Mouse (Mus musculus) yolk sac, embryonic 10.5 days (tissue): ENCODE data around the gene Slc25a47.
"Not testable (repeated sequence)": the region's sequence is repeated elsewhere in the genome, so short reads cannot be mapped to it uniquely, and the experiment has no call there.

Experiments used
- DNase-seq: peaks from one replicate; pipeline ENCODE4 v3.0.0-alpha.2; 2017; ENCODE audit warnings: low spot score

The Slc25a47 gene

DNA sequence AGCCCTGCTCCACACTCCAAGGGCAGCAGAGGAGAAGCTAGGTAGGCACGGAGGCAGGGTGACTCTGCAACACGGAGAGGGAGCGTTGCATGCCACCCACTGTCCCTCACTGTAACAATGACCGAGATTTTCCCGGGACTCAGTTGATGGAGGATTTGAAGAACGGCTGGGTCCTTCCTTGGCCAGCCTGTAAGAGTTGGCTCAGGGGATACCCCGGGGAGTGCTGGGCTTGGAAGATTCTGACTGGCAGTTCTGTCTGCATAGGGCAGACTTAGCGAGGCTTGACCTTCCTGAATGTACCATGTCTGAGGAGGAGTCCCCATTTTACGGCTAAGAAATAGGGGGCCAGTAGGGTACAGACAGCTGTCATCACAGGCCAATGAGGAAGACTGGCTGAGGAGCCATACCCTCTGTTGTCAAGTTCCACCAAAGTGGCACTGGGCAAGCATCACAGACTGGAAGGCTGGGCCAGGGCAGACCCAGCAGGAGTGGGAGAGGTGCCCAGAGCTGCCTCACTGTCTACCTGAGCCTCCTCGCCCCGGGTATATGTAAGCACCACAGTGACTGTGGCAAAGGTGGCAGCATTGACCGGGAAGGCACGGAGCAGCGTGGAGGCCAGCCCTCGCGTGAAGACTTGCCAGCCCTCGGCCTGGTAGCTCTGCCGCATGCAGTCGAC lies 9.4 kb upstream of the Slc25a47 start:
- DNase-seq: no peak

DNA sequence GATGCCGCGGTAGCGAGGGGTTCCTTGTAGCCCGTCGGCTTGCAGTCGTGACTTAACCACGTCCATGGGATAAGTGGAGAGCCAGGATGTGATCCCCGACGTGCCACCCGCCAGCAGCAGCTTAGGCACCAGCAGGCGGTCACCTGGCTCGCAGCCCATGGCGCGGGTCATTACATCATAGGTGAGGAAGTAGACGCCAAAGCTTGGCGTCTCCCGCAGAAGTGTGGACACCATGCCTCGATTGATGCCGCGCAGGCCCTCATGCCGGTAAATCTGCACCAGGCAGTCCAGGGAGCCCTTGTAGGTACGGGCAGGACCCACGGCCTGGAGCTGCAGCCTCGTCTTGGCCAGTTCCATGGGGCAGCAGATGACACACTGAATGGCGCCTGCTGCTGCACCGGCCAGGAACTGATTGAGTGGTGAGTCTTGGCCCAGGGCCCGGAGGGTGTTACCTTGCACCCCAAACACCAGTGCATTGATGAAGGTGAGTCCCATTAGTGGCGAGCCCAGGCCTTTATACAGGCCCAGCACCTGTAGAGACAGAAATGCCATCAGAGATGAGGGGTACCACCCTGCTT lies 8.8 kb upstream of the Slc25a47 start:
- DNase-seq: no peak

DNA sequence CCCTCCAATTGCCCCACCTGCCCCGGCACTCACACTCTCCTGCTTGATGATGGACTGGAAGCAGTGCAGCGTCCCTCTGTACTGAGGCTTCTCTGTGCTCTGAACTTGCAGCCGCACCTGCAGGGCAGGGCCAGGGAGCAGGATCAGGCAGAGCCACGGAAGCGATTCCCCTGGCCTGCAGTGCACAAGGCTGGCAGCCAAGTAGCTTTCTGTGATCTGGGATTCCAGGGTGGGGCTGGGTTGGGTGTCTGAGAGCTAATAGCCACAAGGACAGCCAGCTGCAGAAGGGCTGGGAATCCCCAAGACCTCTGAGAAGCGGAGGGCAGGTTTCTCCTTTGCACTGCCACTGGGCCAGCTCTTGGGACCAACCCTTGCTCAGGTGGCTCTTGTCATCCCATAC lies 8.2 kb upstream of the Slc25a47 start:
- no peak for DNase-seq

DNA sequence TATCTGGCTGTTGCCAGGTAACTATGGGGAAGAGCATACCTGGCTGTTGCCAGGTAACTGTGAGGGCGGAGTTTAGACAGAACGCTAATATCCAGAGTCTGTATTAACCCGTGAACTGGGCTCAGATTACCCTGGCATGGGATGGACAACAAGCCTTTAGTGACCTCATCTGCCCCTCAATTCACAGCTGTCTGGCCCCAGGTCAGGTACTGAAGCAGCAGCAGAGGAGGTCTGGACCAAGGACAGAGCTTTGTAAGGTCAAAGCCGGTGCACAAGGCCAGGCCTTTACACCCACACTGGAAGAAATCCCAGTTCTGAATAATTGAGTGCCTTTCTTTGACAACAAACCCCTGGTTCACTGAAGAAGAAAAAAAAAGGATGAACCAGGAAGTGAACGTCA lies 6.2 kb upstream of the Slc25a47 start:
- DNase-seq: no peak

DNA sequence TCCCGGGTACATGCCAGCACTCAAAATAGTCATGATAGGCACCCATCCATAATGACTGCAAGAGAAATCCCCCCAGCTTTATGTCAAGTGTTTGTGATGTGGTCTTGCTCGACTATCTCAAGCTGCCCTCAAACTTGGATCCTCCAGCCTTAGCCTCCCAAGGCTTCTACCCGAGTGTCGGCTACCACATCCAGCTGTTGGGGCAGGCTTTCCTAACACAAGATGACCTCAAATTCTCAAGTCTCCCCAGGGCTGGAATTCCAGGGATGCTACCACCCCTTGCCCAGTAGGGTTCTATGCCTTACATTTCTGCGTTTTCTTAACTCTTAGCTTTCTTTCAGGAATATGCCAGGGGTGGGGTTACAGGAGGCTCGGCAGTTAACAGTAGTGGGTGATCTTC lies 5.5 kb upstream of the Slc25a47 start:
- DNase-seq: no peak

DNA sequence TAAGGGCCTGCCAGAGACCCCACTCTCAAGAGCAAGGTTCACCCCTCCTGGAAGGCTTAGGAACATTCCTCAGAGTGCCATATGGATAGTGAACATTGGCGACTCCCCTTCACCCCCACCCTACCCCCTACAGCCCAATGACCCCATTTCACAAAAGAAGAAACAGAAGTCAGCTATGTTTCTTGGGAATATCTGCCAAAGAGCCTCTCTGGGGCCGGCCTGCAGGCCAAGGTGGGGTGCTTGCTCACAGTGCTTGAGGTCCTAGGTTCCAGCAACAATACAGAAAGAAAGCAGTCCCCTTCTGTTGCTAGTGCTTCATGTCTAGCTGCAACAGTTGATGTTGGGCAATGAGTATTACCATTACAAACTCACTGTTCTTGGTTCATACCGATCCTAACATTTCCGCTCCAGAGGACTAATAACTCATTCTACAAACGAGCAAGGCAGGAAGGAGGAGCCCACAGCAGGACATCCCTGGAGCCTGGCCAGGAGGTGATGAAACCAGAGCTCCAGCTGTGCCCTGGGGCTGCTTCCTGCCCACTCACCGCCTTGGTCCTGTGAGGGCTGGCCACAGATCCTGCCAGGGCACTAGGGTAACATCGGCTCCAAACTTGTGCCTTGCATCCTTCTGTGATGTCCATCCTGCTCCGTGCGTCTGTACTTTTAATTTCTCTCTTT lies 3.7 kb upstream of the Slc25a47 start:
- DNase-seq: no peak

DNA sequence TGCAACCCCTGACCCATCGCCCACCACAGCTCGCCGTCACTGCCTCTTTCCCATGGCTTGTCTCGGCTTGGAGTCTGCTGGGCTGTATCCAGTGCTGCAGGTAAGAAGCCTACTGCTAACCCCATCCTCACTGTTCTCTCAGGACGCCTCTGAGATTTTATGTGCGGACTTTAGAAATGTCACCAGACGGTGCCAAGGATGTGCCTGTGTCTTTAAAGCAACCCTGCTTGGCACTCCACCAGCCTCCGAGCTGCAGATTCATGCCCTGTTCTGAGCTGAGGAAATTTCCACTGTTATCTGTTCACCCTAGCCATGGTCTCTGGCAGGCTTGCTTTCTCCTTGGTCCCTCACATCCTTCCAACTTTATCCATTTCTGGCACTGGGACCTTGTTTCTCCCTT lies 3.0 kb upstream of the Slc25a47 start:
- no peak for DNase-seq

DNA sequence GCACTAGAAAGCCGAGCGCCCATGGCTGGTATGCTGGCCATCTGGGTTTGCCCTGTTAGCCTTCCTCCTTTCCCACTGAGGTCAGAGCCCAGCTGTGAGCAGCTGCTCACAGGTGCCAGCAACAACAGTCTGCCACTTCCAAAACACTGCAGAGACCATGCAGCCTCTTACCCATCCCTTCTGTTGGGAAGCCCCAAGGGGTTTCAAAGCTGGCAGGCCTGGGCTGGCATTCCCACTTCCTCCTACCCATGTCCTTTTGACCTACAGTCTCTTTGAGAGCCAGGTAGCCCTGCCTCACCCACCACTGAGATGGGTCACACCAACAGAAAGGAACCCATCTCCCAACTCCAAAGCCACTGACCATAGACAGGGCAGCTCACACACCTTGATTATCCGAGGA lies 2.4 kb upstream of the Slc25a47 start:
- DNase-seq: no peak

DNA sequence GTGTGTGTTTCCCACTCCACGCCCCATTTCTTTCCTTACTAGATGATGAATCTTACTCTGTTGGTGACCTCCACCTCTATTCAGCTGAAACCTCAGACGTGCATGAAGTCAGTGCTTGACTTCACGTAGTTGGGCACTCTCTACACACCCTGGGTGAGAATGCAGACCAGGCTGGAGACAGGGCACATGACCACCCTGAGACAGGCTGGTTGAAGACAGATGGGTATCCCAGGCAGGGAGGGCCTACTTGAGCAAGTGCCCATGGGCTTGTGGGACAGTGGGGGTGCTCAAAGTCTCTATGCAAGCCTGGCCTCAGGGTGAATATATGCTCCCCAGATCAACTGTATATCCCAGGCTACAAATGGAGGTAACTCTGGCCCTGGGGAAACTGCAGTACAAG lies 1.5 kb upstream of the Slc25a47 start:
- no peak for DNase-seq

DNA sequence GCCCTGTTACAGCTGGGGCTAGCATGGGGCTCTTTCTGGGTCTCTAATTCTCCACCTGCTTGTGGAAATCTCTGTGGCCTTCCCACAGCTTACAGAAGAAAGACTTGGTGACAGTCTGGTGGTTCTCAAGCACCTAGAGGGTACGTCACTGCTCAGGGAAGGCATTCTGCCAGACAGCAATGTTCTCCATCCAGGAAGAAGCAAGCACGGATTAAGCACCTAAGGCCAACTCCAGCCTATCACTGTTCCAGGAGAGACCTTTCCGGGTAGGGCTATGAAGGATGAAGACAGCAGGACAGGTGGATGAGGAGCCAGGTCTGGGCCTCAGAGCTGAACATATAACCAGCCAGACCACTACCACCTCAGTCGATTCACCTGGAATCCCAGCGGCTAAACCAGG lies 1.1 kb upstream of the Slc25a47 start:
- no peak for DNase-seq

DNA sequence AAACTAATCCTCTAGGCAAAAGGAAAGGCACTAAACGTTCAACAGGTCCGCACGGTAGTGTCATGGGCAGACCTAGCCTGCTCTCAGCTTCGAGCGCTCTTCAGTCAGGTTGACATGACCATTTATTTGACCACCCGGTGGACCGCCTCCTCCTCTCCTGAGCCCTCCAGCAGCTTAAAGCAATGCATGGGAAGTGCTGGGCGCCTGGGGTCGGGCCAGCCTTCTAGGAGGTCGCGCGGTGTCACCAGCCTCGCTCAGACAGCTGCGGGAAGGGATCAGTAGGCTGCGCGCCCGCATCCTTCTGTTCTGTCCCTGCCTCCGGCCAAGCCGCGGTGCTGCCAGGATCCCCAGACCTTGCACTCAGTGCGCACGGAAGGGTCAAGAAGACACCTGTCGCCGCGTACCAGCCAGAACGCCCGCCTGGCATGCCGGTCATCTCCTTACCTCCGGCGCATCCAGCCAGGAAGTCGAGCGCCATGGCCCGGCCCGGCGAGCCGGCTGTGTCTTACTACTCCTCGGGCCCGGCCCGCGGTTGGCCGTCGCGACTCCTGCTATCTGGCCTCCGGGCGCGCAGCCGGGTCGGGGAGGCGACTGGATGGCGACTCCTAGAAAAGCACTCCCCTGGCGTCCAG lies 522 bp upstream of the Slc25a47 start:
- no peak for DNase-seq

DNA sequence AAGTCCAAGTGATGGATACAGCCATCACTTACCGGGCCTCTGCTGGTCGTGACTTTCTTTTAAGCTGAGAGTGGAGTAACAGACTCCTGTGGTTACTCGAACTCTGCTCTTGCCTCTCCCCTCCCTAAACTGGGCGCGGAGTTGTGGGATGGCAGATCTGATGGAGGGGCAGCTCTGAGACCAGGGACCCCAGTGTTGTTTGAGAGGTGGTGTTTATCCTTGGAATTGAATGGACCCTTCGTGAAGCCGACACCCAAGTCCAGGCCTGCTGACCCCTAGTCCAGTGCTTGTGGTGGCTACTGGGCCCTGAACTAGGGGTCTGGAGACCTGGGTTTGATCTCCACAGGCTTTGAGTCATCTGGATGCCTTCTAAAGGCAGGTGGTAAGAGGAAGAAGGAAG lies 876 bp downstream of the Slc25a47 start:
- DNase-seq: no peak

DNA sequence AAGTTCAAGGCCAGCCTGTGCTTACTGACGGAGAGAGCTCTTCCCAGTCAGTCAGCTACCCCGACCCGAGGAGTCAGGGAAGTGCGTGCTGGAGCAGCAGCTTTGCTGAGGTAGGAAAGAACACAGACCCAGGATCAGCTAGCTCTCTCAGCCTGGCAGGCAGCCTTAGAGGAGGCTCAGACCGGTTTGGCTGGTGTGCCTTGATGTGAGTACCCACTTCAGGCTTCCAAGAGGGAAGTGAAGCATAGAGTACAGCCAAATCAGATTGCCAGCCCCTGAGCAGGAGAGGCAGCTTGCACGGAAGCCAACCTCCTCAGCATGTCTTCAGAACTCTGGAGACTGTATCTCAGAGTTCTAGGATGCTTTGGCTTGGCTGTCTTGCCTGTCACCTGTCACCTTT lies 5.3 kb downstream of the Slc25a47 start:
- no peak for DNase-seq

DNA sequence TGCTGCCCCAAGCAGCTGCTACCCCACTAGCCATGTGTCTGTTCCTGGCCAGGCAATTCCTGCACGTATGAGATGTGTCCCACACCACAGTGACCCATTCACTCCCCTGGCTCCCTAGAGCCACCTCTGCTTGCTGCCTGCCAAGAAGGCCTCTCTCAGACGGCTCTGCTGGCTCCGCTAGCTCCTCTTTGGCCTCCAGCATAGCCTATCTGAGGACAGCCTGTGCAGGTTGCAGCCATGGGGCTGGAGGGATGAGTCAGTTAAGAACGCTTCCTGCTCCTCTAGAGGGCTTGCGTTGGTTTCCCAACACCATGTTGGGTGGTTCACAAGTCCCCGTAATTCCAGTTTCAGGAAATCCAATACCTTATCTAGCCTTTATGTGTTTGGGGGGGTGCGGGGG lies 6.8 kb downstream of the Slc25a47 start:
- DNase-seq: no peak

DNA sequence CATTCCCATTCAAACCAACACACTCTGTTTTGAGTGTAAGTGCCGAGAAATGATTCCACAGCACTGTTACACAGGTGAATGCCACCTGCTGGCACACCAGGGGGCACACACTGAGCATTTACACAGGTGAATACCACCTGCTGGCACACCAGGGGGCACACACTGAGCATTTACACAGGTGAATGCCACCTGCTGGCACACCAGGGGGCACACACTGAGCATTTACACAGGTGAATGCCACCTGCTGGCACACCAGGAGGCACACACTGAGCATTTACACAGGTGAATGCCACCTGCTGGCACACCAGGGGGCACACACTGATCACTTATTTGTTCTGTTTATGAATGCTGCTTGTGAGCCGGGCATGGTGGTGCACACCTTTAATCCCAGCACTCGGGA lies 12.2 kb downstream of the Slc25a47 start:
- not testable (repeated sequence) for DNase-seq

DNA sequence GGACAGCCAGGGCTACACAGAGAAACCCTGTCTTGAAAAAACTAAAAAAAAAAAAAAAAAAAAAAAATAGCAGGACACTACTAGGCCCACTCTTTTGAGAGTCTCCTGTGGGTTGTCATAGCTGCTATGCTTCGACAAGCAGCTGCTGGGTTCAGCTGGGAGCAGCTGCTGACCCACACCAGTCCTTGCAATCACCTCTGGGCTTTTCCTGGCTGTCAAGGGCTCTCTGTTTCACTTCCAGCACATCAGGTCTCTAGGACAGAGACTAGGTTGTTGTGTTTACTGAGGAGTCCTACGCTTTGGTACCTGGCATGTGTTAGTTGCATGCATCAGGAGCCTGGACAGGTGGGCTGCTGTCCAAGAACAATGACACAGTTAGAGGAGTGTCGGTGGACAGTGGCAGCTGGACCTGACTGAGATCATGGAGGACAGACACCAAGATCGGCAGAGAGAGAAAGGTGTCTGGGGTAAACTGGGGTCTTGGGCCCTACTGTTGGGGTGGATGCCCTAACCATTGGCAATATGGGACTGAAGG lies 13.7 kb downstream of the Slc25a47 start:
- DNase-seq: no peak

DNA sequence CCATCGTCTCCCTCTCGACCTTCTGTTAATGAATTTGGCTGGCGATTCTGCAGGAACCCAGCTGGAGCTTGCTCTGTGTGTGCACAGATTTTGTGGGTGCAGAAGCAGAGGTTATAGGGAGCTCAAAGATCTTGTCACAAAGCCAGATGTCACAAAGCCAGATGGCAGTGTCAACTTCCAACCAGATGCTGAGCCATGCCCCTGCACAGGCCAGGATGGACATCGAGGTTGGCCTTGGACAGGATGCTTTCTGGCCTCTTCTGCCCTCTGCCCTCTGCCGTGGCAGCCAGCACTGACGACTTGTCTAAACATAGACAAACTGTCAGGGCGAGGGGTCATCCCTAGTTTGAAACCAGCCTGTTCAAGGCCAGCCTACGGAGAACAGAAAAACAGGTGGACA lies 14.3 kb downstream of the Slc25a47 start:
- DNase-seq: no peak

DNA sequence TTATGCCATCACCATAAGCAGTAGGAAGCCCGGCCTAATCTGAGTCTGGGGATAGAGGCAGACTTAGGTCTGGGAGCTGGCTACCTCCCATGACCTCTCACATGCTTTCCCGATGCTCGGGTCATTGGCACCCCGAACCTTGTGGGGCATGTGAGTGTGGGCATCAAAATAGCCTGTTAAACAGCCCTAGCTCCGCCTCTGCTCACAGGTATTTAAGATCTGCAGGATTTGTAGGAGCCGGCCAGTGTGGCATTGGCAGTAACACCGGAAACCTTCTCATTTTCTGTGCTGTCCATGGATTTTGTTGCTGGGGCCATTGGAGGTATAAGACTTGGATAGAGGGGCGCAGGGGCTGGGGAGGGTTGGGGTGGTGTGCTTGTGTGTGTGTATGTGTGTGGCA lies 15.0 kb downstream of the Slc25a47 start:
- no peak for DNase-seq

DNA sequence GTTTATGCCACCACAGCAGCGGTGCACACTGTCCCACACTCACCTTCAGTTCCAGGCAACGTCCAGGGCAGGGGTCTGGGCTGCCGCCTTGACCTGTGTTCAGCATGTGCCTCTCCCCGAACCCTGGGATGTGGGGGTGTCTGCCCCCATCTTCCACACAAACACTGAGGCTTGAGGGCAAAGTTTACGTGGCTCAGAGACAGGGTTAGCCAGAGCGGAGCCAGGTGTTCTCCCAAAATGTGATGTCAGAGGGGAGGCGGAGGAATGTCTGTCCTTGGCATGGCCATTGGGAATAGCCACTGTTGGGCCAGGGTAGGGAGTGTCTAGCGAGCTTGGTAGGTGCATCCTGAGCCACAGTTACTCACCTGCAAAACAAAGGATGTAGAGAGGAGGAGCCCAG lies 17.0 kb downstream of the Slc25a47 start:
- DNase-seq: no peak

DNA sequence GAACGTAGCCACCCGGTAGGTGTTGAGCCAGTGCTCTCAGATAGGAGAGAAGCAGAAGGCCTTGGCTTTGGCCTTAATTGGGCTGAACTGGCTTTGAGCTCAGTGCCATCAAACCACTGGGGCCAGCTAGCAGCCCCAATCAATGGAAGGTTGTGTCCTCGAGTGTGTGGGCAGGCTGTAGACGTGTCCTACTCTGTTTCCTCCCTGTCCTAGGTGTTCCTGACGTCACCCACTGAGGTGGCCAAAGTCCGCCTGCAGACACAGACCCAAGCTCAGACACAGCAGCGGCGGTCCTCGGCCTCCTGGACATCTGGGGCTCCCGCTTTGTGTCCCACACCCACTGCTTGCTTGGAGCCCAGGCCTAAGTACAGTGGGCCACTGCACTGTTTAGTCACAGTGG lies 19.2 kb downstream of the Slc25a47 start:
- DNase-seq: peak; percentile 51

DNA sequence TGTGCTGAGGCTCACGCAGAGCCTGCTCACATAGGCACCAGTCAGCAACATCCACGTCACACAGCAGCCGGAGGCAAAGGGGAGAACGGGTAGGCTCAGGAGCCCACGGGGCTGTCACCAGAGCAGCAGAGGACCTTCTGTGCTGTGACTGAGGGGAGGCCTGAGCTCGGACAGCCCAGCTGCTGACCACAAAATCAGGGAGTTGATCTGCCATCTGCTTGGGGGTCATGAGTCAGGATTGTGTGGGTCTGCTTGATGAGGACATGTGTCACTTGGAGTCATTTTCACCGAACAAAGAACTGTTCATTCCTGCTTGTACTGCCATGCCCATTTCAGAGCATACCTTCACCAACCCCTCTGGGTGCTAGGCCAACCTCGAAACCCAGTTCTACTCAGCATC lies 20.3 kb downstream of the Slc25a47 start:
- no peak for DNase-seq

DNA sequence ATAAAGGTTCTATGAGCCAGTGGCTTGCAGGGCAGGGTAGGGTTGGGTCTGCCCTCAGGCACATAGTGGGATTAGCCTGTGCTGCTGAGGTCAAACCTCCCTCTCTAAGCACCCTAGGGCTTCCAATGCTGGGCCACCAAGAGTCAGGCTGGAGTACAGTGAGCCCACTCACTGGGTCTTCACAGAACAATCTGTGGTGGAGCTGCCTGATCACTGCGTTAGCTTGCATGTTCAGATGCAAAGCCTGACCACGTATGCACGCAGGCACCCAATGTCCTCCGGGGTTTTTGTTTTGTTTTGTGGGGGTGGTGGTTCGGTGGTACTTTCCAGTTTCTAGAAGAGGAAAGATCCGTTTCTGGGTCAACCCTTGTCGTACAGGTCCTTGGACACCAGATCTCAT lies 21.3 kb downstream of the Slc25a47 start:
- DNase-seq: no peak

DNA sequence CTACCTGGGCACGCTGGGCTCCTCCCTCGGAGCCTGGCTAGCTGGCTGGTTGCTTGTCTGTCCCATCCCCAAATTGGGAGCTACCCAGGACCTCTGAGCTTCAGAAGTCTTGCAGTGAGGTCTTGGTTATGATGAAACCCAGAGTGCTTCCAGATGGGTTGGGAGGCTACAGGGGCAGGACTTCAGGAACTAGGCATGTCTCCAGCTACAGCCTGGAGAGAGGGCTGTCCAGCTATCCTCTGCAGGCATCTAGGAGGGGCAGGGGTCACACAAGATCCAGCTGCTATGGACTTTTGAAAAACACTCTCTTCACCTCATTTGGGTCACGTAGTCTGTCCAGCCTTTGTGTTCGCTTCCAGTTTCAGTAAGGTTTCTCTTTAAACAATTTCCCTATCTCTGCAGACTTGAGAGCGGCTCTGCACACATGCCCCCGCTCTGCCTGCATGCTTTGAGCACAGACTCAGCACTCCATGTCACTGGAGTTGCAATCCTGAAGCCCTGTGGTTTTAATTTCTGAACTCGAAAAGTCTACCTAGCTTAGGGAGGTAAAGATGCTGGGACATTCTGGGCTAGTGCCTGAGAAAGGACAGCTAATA lies 21.8 kb downstream of the Slc25a47 start:
- no peak for DNase-seq
